Mouse (Mus musculus): Measurements from ENCODE around the gene Kat2b. TPM values are rescaled to one million over a fixed set of nuclear protein-coding genes. Genes with fewer than 3 reads are reported as not detected.
"Not testable (repeated sequence)": the region's sequence is repeated elsewhere in the genome, so short reads cannot be mapped to it uniquely, and the experiment has no call there.

Kat2b gene
- polyA plus RNA-seq, 1 experiment from 2014 or later, result 9.8 TPM

- no peaks in the 10 kb centered on the region for H3K27me3 ChIP-seq (replicated peaks; ENCODE audit: insufficient read depth, low read length)
- no peak for TF ChIP-seq EP300 (IDR thresholded peaks at IDR 0.05)
- peak; percentile 80 for TF ChIP-seq CTCF (IDR thresholded peaks at IDR 0.05)
- no peaks in the 10 kb centered on the region for H3K36me3 ChIP-seq (ENCODE audit: insufficient read depth, low read length)
- H3K27ac ChIP-seq (ENCODE audit: low read length), result peak within 1 kb of the TSS; percentile 97
- ATAC-seq (peak; percentile 99), DNase-seq (ENCODE audit: low spot score) (peak; percentile 98)
- H3K9ac ChIP-seq (replicated peaks; ENCODE audit: low read depth), result peak within 1 kb of the TSS; percentile 79
- H3K4me1 ChIP-seq (ENCODE audit: insufficient read depth, low read depth, low read length), result no peaks in the 10 kb centered on the region; the same call in 1 of the 2 replicates
- peak within 1 kb of the TSS; percentile 48 for H3K4me3 ChIP-seq (ENCODE audit: low read depth, low read length)
- peak within 1 kb of the TSS; percentile 82 for H3K4me2 ChIP-seq (replicated peaks; ENCODE audit: low read depth, low read length)
- no peaks in the 10 kb centered on the region for H3K9me3 ChIP-seq (ENCODE audit: low read length)
- WGBS, result 2% methylated on average over 78 of the region's 78 CpGs
These were observed 122.5 kb downstream of the Kat2b start, which contains the start of gene Sgo1 for GRCm38 (mm10) chr17:53688877-53689802. Gene Sgo1 (minus strand): TSS chr17:53689333.

- Histone ChIP-seq H3K4me2 (replicated peaks; ENCODE audit: low read depth, low read length) (peak overlapping the region; percentile 82), H3K9me3 (ENCODE audit: low read length) (no peaks in the 10 kb centered on the region), H3K27ac (ENCODE audit: low read length) (peak overlapping the region; percentile 97), H3K9ac (replicated peaks; ENCODE audit: low read depth) (peak overlapping the region; percentile 79), H3K27me3 (replicated peaks; ENCODE audit: insufficient read depth, low read length) (no peaks in the 10 kb centered on the region), H3K36me3 (ENCODE audit: insufficient read depth, low read length) (no peaks in the 10 kb centered on the region), H3K4me3 (ENCODE audit: low read depth, low read length) (peak overlapping the region; percentile 48), H3K4me1 (ENCODE audit: insufficient read depth, low read depth, low read length) (no peaks in the 10 kb centered on the region; the same call in 1 of the 2 replicates)
- no peak for ATAC-seq
- TF ChIP-seq CTCF (IDR thresholded peaks at IDR 0.05), result no peak
- TF ChIP-seq EP300 (IDR thresholded peaks at IDR 0.05), result 0 out of 2 replicates have a peak, but pooled peaks have one; percentile 28
- no peak for DNase-seq (ENCODE audit: low spot score)
- WGBS, result 18% methylated on average over 7 of the region's 7 CpGs
These were observed 123.3 kb downstream of the Kat2b start for GRCm38 (mm10) chr17:53689946-53690345.

- 73% methylated on average over 2 of the region's 2 CpGs for WGBS
- DNase-seq (ENCODE audit: low spot score), result peak; percentile 84
These were observed 127.4 kb downstream of the Kat2b start for GRCm38 (mm10) chr17:53694039-53694438.

GRCm38 (mm10) chr17:53697521-53697920 is 130.9 kb downstream of the Kat2b start:
- H3K4me2 ChIP-seq (replicated peaks; ENCODE audit: low read depth, low read length); H3K4me1 ChIP-seq (ENCODE audit: insufficient read depth, low read depth, low read length); H3K4me3 ChIP-seq (ENCODE audit: low read depth, low read length); ATAC-seq; H3K36me3 ChIP-seq (ENCODE audit: insufficient read depth, low read length); H3K9me3 ChIP-seq (ENCODE audit: low read length); DNase-seq (ENCODE audit: low spot score); H3K27me3 ChIP-seq (replicated peaks; ENCODE audit: insufficient read depth, low read length); H3K9ac ChIP-seq (replicated peaks; ENCODE audit: low read depth); H3K27ac ChIP-seq (ENCODE audit: low read length): not testable (repeated sequence)
- 84% methylated on average over 8 of the region's 8 CpGs for WGBS

More at GRCm38 (mm10) chr17:53694039-53694438, 127.4 kb downstream of the Kat2b start:
- no peak for ATAC-seq
- Histone ChIP-seq H3K27ac (ENCODE audit: low read length) (no peak overlapping the region), H3K9ac (replicated peaks; ENCODE audit: low read depth) (no peak overlapping the region), H3K27me3 (replicated peaks; ENCODE audit: insufficient read depth, low read length) (no peaks in the 10 kb centered on the region), H3K4me3 (ENCODE audit: low read depth, low read length) (no peak overlapping the region), H3K4me2 (replicated peaks; ENCODE audit: low read depth, low read length) (no peak overlapping the region), H3K36me3 (ENCODE audit: insufficient read depth, low read length) (no peaks in the 10 kb centered on the region), H3K9me3 (ENCODE audit: low read length) (no peaks in the 10 kb centered on the region), H3K4me1 (ENCODE audit: insufficient read depth, low read depth, low read length) (no peaks in the 10 kb centered on the region; the same call in 1 of the 2 replicates)
- peak; percentile 73 for TF ChIP-seq CTCF (IDR thresholded peaks at IDR 0.05)
- TF ChIP-seq EP300 (IDR thresholded peaks at IDR 0.05), result no peak

GRCm38 (mm10) chr17:53714453-53714852 is 147.8 kb downstream of the Kat2b start:
- Histone ChIP-seq H3K9ac (replicated peaks; ENCODE audit: low read depth) (no peak overlapping the region), H3K27me3 (replicated peaks; ENCODE audit: insufficient read depth, low read length) (no peaks in the 10 kb centered on the region), H3K9me3 (ENCODE audit: low read length) (no peaks in the 10 kb centered on the region), H3K36me3 (ENCODE audit: insufficient read depth, low read length) (no peaks in the 10 kb centered on the region), H3K4me3 (ENCODE audit: low read depth, low read length) (no peak overlapping the region), H3K4me2 (replicated peaks; ENCODE audit: low read depth, low read length) (no peak overlapping the region), H3K4me1 (ENCODE audit: insufficient read depth, low read depth, low read length) (no peaks in the 10 kb centered on the region), H3K27ac (ENCODE audit: low read length) (no peak overlapping the region)
- WGBS, result 63% methylated on average over 1 of the region's 1 CpGs
- TF ChIP-seq CTCF (IDR thresholded peaks at IDR 0.05) (no peak), EP300 (IDR thresholded peaks at IDR 0.05) (no peak)
- DNase-seq (ENCODE audit: low spot score) (no peak), ATAC-seq (no peak)

- ATAC-seq; H3K9ac ChIP-seq (replicated peaks; ENCODE audit: low read depth); H3K36me3 ChIP-seq (ENCODE audit: insufficient read depth, low read length); H3K27me3 ChIP-seq (replicated peaks; ENCODE audit: insufficient read depth, low read length); H3K4me3 ChIP-seq (ENCODE audit: low read depth, low read length); DNase-seq (ENCODE audit: low spot score); H3K4me1 ChIP-seq (ENCODE audit: insufficient read depth, low read depth, low read length); H3K27ac ChIP-seq (ENCODE audit: low read length); H3K9me3 ChIP-seq (ENCODE audit: low read length); H3K4me2 ChIP-seq (replicated peaks; ENCODE audit: low read depth, low read length): not testable (repeated sequence)
- 47% methylated on average over 1 of the region's 1 CpGs for WGBS
These were observed 148.5 kb downstream of the Kat2b start for GRCm38 (mm10) chr17:53715161-53715560.

Measured in lung, postnatal 0 days (tissue).